Mouse (Mus musculus) small intestine, adult 2 months (tissue): ENCODE data around the gene Gm3173.
"Not testable (repeated sequence)": the region's sequence is repeated elsewhere in the genome, so short reads cannot be mapped to it uniquely, and the experiment has no call there.

Source experiments
- CTCF ChIP-seq: fragments of 200-500 bp; IDR thresholded peaks from 2 replicates; pipeline ENCODE4 v1.5.1; 2012; ENCODE audit warnings: low read depth, mild to moderate bottlenecking, control low read depth, inconsistent platforms, low read length, moderate library complexity, mixed read lengths; ENCODE audit not compliant: insufficient replicate concordance, insufficient read length; ENCODE audit errors: extremely low read depth
- POLR2A ChIP-seq: fragments of 200-500 bp; IDR thresholded peaks from 2 replicates; pipeline ENCODE4 v1.6.1; 2012; ENCODE audit warnings: low read depth, mild to moderate bottlenecking, control low read depth, inconsistent platforms, low read length, moderate library complexity

DNA sequence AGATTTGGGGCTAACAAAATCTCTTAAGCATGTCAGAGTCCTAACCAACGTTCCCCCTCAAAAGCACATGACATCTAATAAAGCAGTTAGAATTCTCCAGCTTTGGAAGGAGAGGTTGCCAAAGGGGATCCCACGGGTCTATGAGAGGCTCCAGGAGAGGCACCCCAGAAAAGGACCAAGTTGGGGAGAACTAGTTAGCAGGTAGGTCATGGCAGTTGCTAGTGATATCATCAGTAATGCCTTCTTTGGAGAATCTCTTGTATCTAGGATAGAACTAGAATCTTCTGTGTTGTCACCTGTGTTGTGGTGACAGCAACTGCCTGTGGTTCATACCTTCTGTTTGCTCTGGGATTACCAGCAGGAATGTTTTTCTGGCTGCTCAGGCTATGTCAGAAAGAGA lies 50.7 kb downstream of the Gm3173 start, which contains the start of gene Gm3182:
- not testable (repeated sequence) for TF ChIP-seq CTCF, POLR2A
